ENCODE assay signal across 17 mouse cellular contexts in genomic region chr10:26353781-26354180, GRCm38 (mm10).
"Had no signal": no experiment of that assay in that cellular context is flagged by ENCODE, and none has a peak within 500 bp of the region (broad histone marks: within the 10 kb centered on the region; RNA-seq: fewer than 3 reads in every experiment).

No protein-coding gene starts in this region.

- H3K36me3 ChIP-seq: midbrain, embryonic 15.5 days had no signal

- H3K4me2 ChIP-seq: lung, embryonic 15.5 days; midbrain, embryonic 11.5 days; midbrain, embryonic 13.5 days; midbrain, embryonic 15.5 days; neural tube, embryonic 12.5 days had no signal

- H3K4me3 ChIP-seq: lung, embryonic 15.5 days; megakaryocyte, embryonic 14.5 days; midbrain, embryonic 13.5 days; midbrain, embryonic 15.5 days; neural tube, embryonic 12.5 days had no signal

- H3K9ac ChIP-seq: lung, embryonic 15.5 days; midbrain, embryonic 13.5 days; midbrain, embryonic 15.5 days; neural tube, embryonic 12.5 days had no signal

- H3K9me3 ChIP-seq: lung, embryonic 15.5 days; midbrain, embryonic 15.5 days; neural tube, embryonic 12.5 days had no signal

- ATAC-seq: lung, postnatal 0 days; midbrain, embryonic 13.5 days; midbrain, embryonic 15.5 days had no signal

- DNase-seq: lung, adult 2 months; lung, postnatal 14 days; lung, postnatal 36 days; right cerebral cortex, postnatal 14 days; right cerebral cortex, postnatal 4 days; spleen, adult 18-20 months; thymus, adult 18-20 months; thymus, postnatal 14 days; thymus, postnatal 36 days had no signal

- H3K27ac ChIP-seq: lung, embryonic 15.5 days; macrophage; midbrain, embryonic 13.5 days; midbrain, embryonic 15.5 days; neural tube, embryonic 12.5 days had no signal

- H3K27me3 ChIP-seq: lung, embryonic 15.5 days; megakaryocyte, embryonic 14.5 days; midbrain, embryonic 13.5 days; midbrain, embryonic 15.5 days; neural tube, embryonic 12.5 days had no signal

- H3K4me1 ChIP-seq: lung, embryonic 15.5 days; midbrain, embryonic 13.5 days; midbrain, embryonic 15.5 days; neural tube, embryonic 12.5 days had no signal
